Mouse (Mus musculus) E14TG2a.4 (cell line): ENCODE data around the gene Eya2.
A peak's percentile ranks its signal among the peaks of the same experiment; 100 is the strongest.

ENCODE experiments used
- H3K27me3 ChIP-seq: 2 replicates; pipeline ENCODE4 v1.6.1; 2014; ENCODE audit warnings: low read length, control low read depth; ENCODE audit not compliant: insufficient read depth
- H3K36me3 ChIP-seq: 2 replicates; pipeline ENCODE4 v1.6.1; 2014; ENCODE audit warnings: low read length, control low read depth; ENCODE audit not compliant: insufficient read depth
- H3K4me1 ChIP-seq: replicated peaks from 2 replicates; pipeline ENCODE4 v1.6.1; 2014; ENCODE audit warnings: low read depth, low read length, control low read depth
- H3K4me3 ChIP-seq: replicated peaks from 2 replicates; pipeline ENCODE4 v1.5.1; 2014; ENCODE audit warnings: mild to moderate bottlenecking, low read length
- H3K9me3 ChIP-seq: 2 replicates; pipeline ENCODE4 v1.6.1; 2014; ENCODE audit warnings: low read length, control low read depth
- CTCF ChIP-seq: conservative IDR thresholded peaks from 2 replicates; pipeline ENCODE4 v1.5.1; 2014; ENCODE audit warnings: low read length
- NANOG ChIP-seq: IDR thresholded peaks from 2 replicates; pipeline ENCODE4 v1.6.1; 2014; ENCODE audit warnings: borderline replicate concordance, low read length, mixed read lengths
- POU5F1 ChIP-seq: IDR thresholded peaks from 2 replicates; pipeline ENCODE4 v1.6.1; 2014; ENCODE audit warnings: low read length, borderline replicate concordance

Gene Eya2

DNA sequence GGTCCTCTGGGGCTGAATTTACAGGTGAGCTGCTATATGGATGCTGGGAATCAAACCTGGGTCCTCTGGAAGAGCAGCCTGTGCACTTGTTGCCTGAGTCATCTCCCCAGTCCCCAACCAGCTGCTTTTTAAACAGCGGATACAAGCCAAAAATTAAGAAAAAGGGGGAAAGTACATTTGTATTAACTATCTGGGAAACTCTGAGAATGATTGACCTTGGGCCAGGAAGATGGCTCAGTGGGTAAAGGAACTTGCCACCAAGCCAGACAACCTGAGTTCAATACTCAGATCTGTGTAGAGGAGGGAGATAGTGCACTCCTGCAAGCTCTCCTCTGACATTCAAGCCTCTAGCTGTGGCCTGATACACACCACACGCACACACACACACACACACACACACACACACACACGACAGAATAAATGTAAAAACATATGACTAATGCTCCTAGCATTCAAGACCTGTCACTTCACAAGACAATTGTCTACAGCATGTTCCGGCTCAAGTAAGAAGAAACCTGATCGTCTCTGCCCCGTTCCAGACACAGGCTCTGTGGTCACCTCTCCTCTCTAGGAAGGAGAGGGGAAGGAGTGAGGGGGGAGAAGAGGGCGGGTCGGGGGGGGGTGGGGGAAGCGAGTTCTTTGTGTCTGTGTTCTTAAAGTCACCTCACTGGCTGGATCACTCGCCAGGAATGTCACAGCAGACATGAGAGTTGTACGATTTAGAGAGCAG is 35.2 kb upstream of the Eya2 start:
- no peaks in the 10 kb centered on the region for H3K9me3 ChIP-seq
- peaks cover 7% of the 10 kb centered on the region for H3K4me1 ChIP-seq
- peaks cover 72% of the 10 kb centered on the region for H3K27me3 ChIP-seq
- no peak for TF ChIP-seq NANOG
- no peak for TF ChIP-seq POU5F1
- TF ChIP-seq CTCF, result no peak
- no peak overlapping the region for H3K4me3 ChIP-seq
- H3K36me3 ChIP-seq, result no peaks in the 10 kb centered on the region

DNA sequence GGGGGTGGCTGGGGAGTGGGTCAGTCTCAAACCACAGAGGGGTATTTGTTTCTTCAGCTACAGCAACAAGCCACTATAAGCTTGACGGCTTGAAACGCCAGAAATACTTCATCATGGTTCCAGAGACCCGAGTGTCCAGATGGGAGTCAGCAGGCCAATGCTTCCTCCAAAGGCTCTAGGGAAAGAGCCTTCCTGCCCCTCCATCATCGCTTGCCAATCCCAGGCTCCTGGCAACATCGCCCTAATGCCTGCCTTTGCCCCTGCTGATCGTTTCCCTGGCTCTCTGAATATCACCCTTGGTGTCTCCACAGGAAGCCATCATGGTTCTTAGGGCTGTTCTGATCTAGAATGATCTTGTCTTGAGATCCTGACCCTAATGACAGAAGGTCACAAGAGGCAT is 33.0 kb upstream of the Eya2 start:
- peaks cover 7% of the 10 kb centered on the region for H3K4me1 ChIP-seq
- TF ChIP-seq POU5F1, result no peak
- no peak for TF ChIP-seq NANOG
- no peak for TF ChIP-seq CTCF
- H3K4me3 ChIP-seq, result no peak overlapping the region
- peaks cover 75% of the 10 kb centered on the region for H3K27me3 ChIP-seq
- no peaks in the 10 kb centered on the region for H3K36me3 ChIP-seq
- peaks cover 2% of the 10 kb centered on the region; the same call in 1 of the 2 replicates for H3K9me3 ChIP-seq

- Histone ChIP-seq H3K4me3 (peak overlapping the region; percentile 81), H3K9me3 (peaks cover 2% of the 10 kb centered on the region; the same call in 1 of the 2 replicates), H3K27me3 (peaks cover 66% of the 10 kb centered on the region), H3K4me1 (peaks cover 7% of the 10 kb centered on the region), H3K36me3 (no peaks in the 10 kb centered on the region)
- no peak for TF ChIP-seq NANOG
- no peak for TF ChIP-seq CTCF
- no peak for TF ChIP-seq POU5F1
Measured at GRCm38 (mm10) chr2:165563298-165564058, 31.4 kb upstream of the Eya2 start.

DNA sequence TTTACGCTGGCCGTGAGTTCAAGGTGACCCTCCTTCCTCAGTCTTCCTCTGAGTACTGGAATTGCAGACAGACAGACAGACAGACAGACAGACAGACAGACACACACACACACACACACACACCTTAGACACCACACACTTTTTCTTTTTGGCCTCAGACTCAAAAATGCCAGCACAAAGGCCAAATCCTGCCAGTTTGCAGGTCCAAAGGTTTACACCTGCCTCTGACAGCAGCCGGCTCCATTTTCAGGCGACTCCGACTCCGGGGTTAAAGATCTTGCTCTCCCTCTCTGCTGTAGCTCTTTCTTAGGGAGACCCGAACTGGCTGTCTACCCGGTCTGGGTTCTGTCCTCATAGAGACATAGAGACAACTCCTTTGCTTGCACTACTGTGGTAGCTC is 30.7 kb upstream of the Eya2 start:
- TF ChIP-seq POU5F1 (no peak), NANOG (no peak), CTCF (no peak)
- peaks cover 2% of the 10 kb centered on the region; the same call in 1 of the 2 replicates for H3K9me3 ChIP-seq
- H3K4me3 ChIP-seq, result no peak overlapping the region
- H3K36me3 ChIP-seq, result no peaks in the 10 kb centered on the region
- peaks cover 7% of the 10 kb centered on the region for H3K4me1 ChIP-seq
- H3K27me3 ChIP-seq, result peaks cover 65% of the 10 kb centered on the region

DNA sequence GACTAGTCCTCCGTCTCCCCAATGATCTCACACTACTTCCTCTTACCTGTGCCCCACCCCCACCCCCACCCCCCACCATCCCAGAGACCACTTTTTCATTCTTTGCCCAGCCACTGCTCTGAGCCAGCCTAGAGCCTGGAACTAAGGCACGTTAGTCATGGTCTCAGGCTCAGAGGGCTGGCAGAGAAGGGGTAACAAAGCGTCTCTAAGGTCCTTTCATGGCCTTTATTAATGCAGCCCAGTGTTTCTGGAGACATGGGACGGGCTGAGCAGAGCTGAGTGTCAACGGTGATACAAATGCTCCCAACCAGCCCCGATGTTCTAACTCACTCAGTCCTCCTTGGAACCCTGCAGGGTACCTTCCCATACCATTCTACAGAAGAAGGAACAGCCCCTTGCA is 30.2 kb upstream of the Eya2 start:
- no peaks in the 10 kb centered on the region for H3K36me3 ChIP-seq
- TF ChIP-seq POU5F1 (no peak), CTCF (no peak), NANOG (no peak)
- peaks cover 7% of the 10 kb centered on the region for H3K4me1 ChIP-seq
- H3K27me3 ChIP-seq, result peaks cover 61% of the 10 kb centered on the region
- H3K4me3 ChIP-seq, result no peak overlapping the region
- H3K9me3 ChIP-seq, result peaks cover 2% of the 10 kb centered on the region; the same call in 1 of the 2 replicates

- peaks cover 15% of the 10 kb centered on the region for H3K4me1 ChIP-seq
- H3K27me3 ChIP-seq, result peaks cover 54% of the 10 kb centered on the region
- H3K4me3 ChIP-seq, result no peak overlapping the region
- no peak for TF ChIP-seq NANOG
- H3K36me3 ChIP-seq, result no peaks in the 10 kb centered on the region
- peaks cover 2% of the 10 kb centered on the region; the same call in 1 of the 2 replicates for H3K9me3 ChIP-seq
Measured at GRCm38 (mm10) chr2:165566898-165567297, 27.9 kb upstream of the Eya2 start.

GRCm38 (mm10) chr2:165567820-165568219 is 27.0 kb upstream of the Eya2 start:
- H3K36me3 ChIP-seq, result no peaks in the 10 kb centered on the region
- TF ChIP-seq NANOG, result no peak
- no peak for TF ChIP-seq CTCF
- no peak for TF ChIP-seq POU5F1
- H3K4me3 ChIP-seq, result no peak overlapping the region
- H3K27me3 ChIP-seq, result peaks cover 47% of the 10 kb centered on the region
- H3K4me1 ChIP-seq, result peaks cover 15% of the 10 kb centered on the region
- peaks cover 2% of the 10 kb centered on the region; the same call in 1 of the 2 replicates for H3K9me3 ChIP-seq

GRCm38 (mm10) chr2:165568911-165569310 is 25.9 kb upstream of the Eya2 start:
- Histone ChIP-seq H3K27me3 (peaks cover 42% of the 10 kb centered on the region), H3K9me3 (peaks cover 2% of the 10 kb centered on the region; the same call in 1 of the 2 replicates), H3K36me3 (no peaks in the 10 kb centered on the region), H3K4me1 (peaks cover 8% of the 10 kb centered on the region; the same call in 1 of the 2 replicates), H3K4me3 (no peak overlapping the region)
- no peak for TF ChIP-seq CTCF
- TF ChIP-seq NANOG, result no peak
- no peak for TF ChIP-seq POU5F1
